Mouse (Mus musculus) kidney, embryonic 16.5 days (tissue): ENCODE results near the gene Myom3. TPM values are rescaled to one million over a fixed set of nuclear protein-coding genes. Genes with fewer than 3 reads are reported as not detected.

Experiments
- ATAC-seq: fragments of 200-750 bp; cut with Nextera tagmentation; 2 replicates; pipeline ENCODE4 v1.8.0; 2017; ENCODE audit warnings: moderate TSS enrichment; ENCODE audit not compliant: low FRiP score, low TSS enrichment
- H3K27ac ChIP-seq: fragments of 300-500 bp; sonication (generic); 2 replicates; pipeline ENCODE4 v1.5.1; 2014; ENCODE audit warnings: low read length
- H3K27me3 ChIP-seq: fragments of 300-500 bp; sonication (generic); 2 replicates; pipeline ENCODE4 v1.6.1; 2014; ENCODE audit warnings: low read length, control low read depth, mixed read lengths; ENCODE audit not compliant: insufficient read depth
- H3K36me3 ChIP-seq: fragments of 300-500 bp; sonication (generic); 2 replicates; pipeline ENCODE4 v1.6.1; 2014; ENCODE audit warnings: low read length, control low read depth, mixed read lengths; ENCODE audit not compliant: insufficient read depth
- H3K4me1 ChIP-seq: fragments of 300-500 bp; sonication (generic); 2 replicates; pipeline ENCODE4 v1.6.1; 2014; ENCODE audit warnings: low read length, control low read depth, mixed read lengths; ENCODE audit not compliant: insufficient read depth
- H3K4me2 ChIP-seq: fragments of 300-500 bp; sonication (generic); replicated peaks from 2 replicates; pipeline ENCODE4 v1.6.1; 2014; ENCODE audit warnings: low read depth, low read length
- H3K4me3 ChIP-seq: fragments of 300-500 bp; sonication (generic); 2 replicates; pipeline ENCODE4 v1.5.1; 2014; ENCODE audit warnings: mild to moderate bottlenecking, low read length
- H3K9ac ChIP-seq: fragments of 300-500 bp; sonication (generic); replicated peaks from 2 replicates; pipeline ENCODE4 v1.6.1; 2014; ENCODE audit warnings: low read length
- H3K9me3 ChIP-seq: fragments of 300-500 bp; sonication (generic); 2 replicates; pipeline ENCODE4 v1.6.1; 2016; ENCODE audit warnings: low read length, control low read depth
- WGBS: fragments of 180-500 bp; shearing (Covaris S2); extraction: QIAGEN DNeasy Blood & Tissue Kit; methylation state at CpG from one replicate; pipeline ENCODE4 v1.1.7; 2014; 5-methylcytosine and 5-hydroxymethylcytosine counted together
- polyA plus RNA-seq: library from polyadenylated mRNA; unstranded; fragments of >200 nt; fragmentation: Nextera tagmentation; extraction: Ambion mirVana; gene quantifications from 2 replicates; pipeline ENCODE4 v1.2.1, GENCODE M21; 2015

The Myom3 gene
- polyA plus RNA-seq, 1 experiment from 2014 or later: 0.76 TPM

GRCm38 (mm10) chr4:135821772-135822171, 62.3 kb downstream of the Myom3 start:
- H3K9ac ChIP-seq: no peak overlapping the region
- H3K27me3 ChIP-seq: no peaks in the 10 kb centered on the region
- no peak overlapping the region for H3K27ac ChIP-seq
- WGBS: 87% methylated on average over 4 of the region's 4 CpGs
- H3K4me1 ChIP-seq: peaks cover 4% of the 10 kb centered on the region; the same call in 1 of the 2 replicates
- H3K4me2 ChIP-seq: no peak overlapping the region
- no peak overlapping the region for H3K4me3 ChIP-seq
- no peak for ATAC-seq
- H3K9me3 ChIP-seq: peaks cover 5% of the 10 kb centered on the region
- no peaks in the 10 kb centered on the region for H3K36me3 ChIP-seq

GRCm38 (mm10) chr4:135823298-135823697, 63.8 kb downstream of the Myom3 start:
- Histone ChIP-seq H3K9ac (no peak overlapping the region), H3K27ac (no peak overlapping the region), H3K27me3 (no peaks in the 10 kb centered on the region), H3K36me3 (no peaks in the 10 kb centered on the region), H3K4me2 (no peak overlapping the region), H3K4me1 (peaks cover 8% of the 10 kb centered on the region; the same call in 1 of the 2 replicates), H3K9me3 (peaks cover 5% of the 10 kb centered on the region), H3K4me3 (no peak overlapping the region)
- no peak for ATAC-seq
- 71% methylated on average over 2 of the region's 2 CpGs for WGBS

GRCm38 (mm10) chr4:135824254-135824653, 64.7 kb downstream of the Myom3 start:
- Histone ChIP-seq H3K9ac (no peak overlapping the region), H3K4me1 (peaks cover 17% of the 10 kb centered on the region), H3K27ac (no peak overlapping the region), H3K27me3 (no peaks in the 10 kb centered on the region), H3K4me3 (no peak overlapping the region), H3K9me3 (no peaks in the 10 kb centered on the region), H3K36me3 (no peaks in the 10 kb centered on the region), H3K4me2 (no peak overlapping the region)
- ATAC-seq: no peak
- WGBS: 63% methylated on average over 8 of the region's 8 CpGs

- Histone ChIP-seq H3K4me1 (peaks cover 32% of the 10 kb centered on the region), H3K9me3 (no peaks in the 10 kb centered on the region), H3K4me2 (peak overlapping the region; percentile 36; the same call in 1 of the 2 replicates), H3K9ac (peak overlapping the region; percentile 37), H3K27me3 (no peaks in the 10 kb centered on the region), H3K36me3 (no peaks in the 10 kb centered on the region), H3K27ac (peak overlapping the region; percentile 86), H3K4me3 (no peak overlapping the region)
- 15% methylated on average over 11 of the region's 11 CpGs for WGBS
- peak; percentile 72 for ATAC-seq
Measured at GRCm38 (mm10) chr4:135828491-135828890, 69.0 kb downstream of the Myom3 start.

- H3K9me3 ChIP-seq: no peaks in the 10 kb centered on the region
- no peak overlapping the region for H3K4me2 ChIP-seq
- 66% methylated on average over 11 of the region's 11 CpGs for WGBS
- peaks cover 35% of the 10 kb centered on the region for H3K4me1 ChIP-seq
- H3K36me3 ChIP-seq: no peaks in the 10 kb centered on the region
- no peak for ATAC-seq
- H3K4me3 ChIP-seq: no peak overlapping the region
- no peak overlapping the region for H3K9ac ChIP-seq
- H3K27ac ChIP-seq: no peak overlapping the region
- H3K27me3 ChIP-seq: no peaks in the 10 kb centered on the region
Measured at GRCm38 (mm10) chr4:135832070-135832469, 72.6 kb downstream of the Myom3 start.

GRCm38 (mm10) chr4:135833301-135834123, 74.0 kb downstream of the Myom3 start:
- H3K4me1 ChIP-seq: peaks cover 30% of the 10 kb centered on the region
- 0 out of 2 replicates have a peak, but pooled peaks have one; percentile 63 for ATAC-seq
- no peak overlapping the region for H3K4me3 ChIP-seq
- no peak overlapping the region for H3K4me2 ChIP-seq
- H3K36me3 ChIP-seq: no peaks in the 10 kb centered on the region
- H3K9ac ChIP-seq: peak overlapping the region; percentile 40; the same call in 1 of the 2 replicates
- H3K27ac ChIP-seq: peak overlapping the region; percentile 27; the same call in 1 of the 2 replicates
- WGBS: 49% methylated on average over 12 of the region's 12 CpGs
- H3K9me3 ChIP-seq: no peaks in the 10 kb centered on the region
- no peaks in the 10 kb centered on the region for H3K27me3 ChIP-seq

- no peaks in the 10 kb centered on the region for H3K27me3 ChIP-seq
- H3K9me3 ChIP-seq: no peaks in the 10 kb centered on the region
- 78% methylated on average over 8 of the region's 8 CpGs for WGBS
- no peak overlapping the region for H3K27ac ChIP-seq
- H3K4me2 ChIP-seq: no peak overlapping the region
- peaks cover 22% of the 10 kb centered on the region for H3K4me1 ChIP-seq
- no peak overlapping the region for H3K4me3 ChIP-seq
- H3K9ac ChIP-seq: no peak overlapping the region
- 0 out of 2 replicates have a peak, but pooled peaks have one; percentile 23 for ATAC-seq
- H3K36me3 ChIP-seq: no peaks in the 10 kb centered on the region
Measured at GRCm38 (mm10) chr4:135834124-135834717, 74.7 kb downstream of the Myom3 start.

GRCm38 (mm10) chr4:135838925-135839292, 79.4 kb downstream of the Myom3 start:
- no peaks in the 10 kb centered on the region for H3K36me3 ChIP-seq
- H3K4me3 ChIP-seq: no peak overlapping the region
- no peak overlapping the region for H3K9ac ChIP-seq
- no peaks in the 10 kb centered on the region for H3K9me3 ChIP-seq
- no peaks in the 10 kb centered on the region for H3K27me3 ChIP-seq
- ATAC-seq: no peak
- H3K27ac ChIP-seq: no peak overlapping the region
- no peak overlapping the region for H3K4me2 ChIP-seq
- no peaks in the 10 kb centered on the region for H3K4me1 ChIP-seq
- 83% methylated on average over 3 of the region's 3 CpGs for WGBS

GRCm38 (mm10) chr4:135839293-135840011, 79.9 kb downstream of the Myom3 start:
- no peak overlapping the region for H3K4me3 ChIP-seq
- no peak overlapping the region for H3K4me2 ChIP-seq
- H3K9me3 ChIP-seq: no peaks in the 10 kb centered on the region
- H3K9ac ChIP-seq: no peak overlapping the region
- H3K4me1 ChIP-seq: no peaks in the 10 kb centered on the region
- no peaks in the 10 kb centered on the region for H3K27me3 ChIP-seq
- H3K27ac ChIP-seq: no peak overlapping the region
- ATAC-seq: no peak
- 57% methylated on average over 21 of the region's 21 CpGs for WGBS
- no peaks in the 10 kb centered on the region for H3K36me3 ChIP-seq
